Mouse (Mus musculus) stomach, postnatal 0 days (tissue): ENCODE measurements around the gene Cryl1.

Experiments used
- CTCF ChIP-seq: IDR thresholded peaks from 2 replicates; pipeline ENCODE4 v1.5.1; 2016; ENCODE audit warnings: antibody characterized with exemption, low read depth, mild to moderate bottlenecking, moderate library complexity
- EP300 ChIP-seq: optimal IDR thresholded peaks from 2 replicates; pipeline ENCODE3; 2016; ENCODE audit warnings: antibody characterized with exemption

- TF ChIP-seq CTCF: no peak
- no peak for TF ChIP-seq EP300
Measured at GRCm38 (mm10) chr14:57234711-57235110, 163.6 kb downstream of the Cryl1 start.
